Mouse (Mus musculus) T-cell, adult 2 months (primary cell): ENCODE data around the gene Map3k13.
"Not testable (repeated sequence)": the region's sequence is repeated elsewhere in the genome, so short reads cannot be mapped to it uniquely, and the experiment has no call there.

ENCODE experiments used
- DNase-seq: peaks from one replicate; pipeline ENCODE4 v3.0.0; 2022; ENCODE audit warnings: low spot score

Map3k13 gene

GRCm38 (mm10) chr16:21793875-21794696 is at the start of gene Map3k13:
Gene Map3k13 (plus strand): TSS chr16:21794346.
- peak; percentile 90 for DNase-seq

GRCm38 (mm10) chr16:21758447-21758846 is 35.7 kb upstream of the Map3k13 start:
- DNase-seq = no peak

- no peak for DNase-seq
Observed at GRCm38 (mm10) chr16:21768255-21768654, 25.9 kb upstream of the Map3k13 start.

GRCm38 (mm10) chr16:21769667-21770066 is 24.5 kb upstream of the Map3k13 start:
- DNase-seq = no peak

GRCm38 (mm10) chr16:21774725-21775124 is 19.4 kb upstream of the Map3k13 start:
- DNase-seq = no peak

- DNase-seq = no peak
Observed at GRCm38 (mm10) chr16:21778293-21778866, 15.8 kb upstream of the Map3k13 start.

- DNase-seq = no peak
Observed at GRCm38 (mm10) chr16:21779149-21779548, 15.0 kb upstream of the Map3k13 start.

GRCm38 (mm10) chr16:21781277-21781676 is 12.9 kb upstream of the Map3k13 start:
- DNase-seq = no peak

GRCm38 (mm10) chr16:21781895-21782294 is 12.3 kb upstream of the Map3k13 start:
- DNase-seq = no peak

GRCm38 (mm10) chr16:21782807-21783206 is 11.3 kb upstream of the Map3k13 start:
- no peak for DNase-seq

- no peak for DNase-seq
Observed at GRCm38 (mm10) chr16:21785000-21785399, 9.1 kb upstream of the Map3k13 start.

GRCm38 (mm10) chr16:21786317-21786716 is 7.8 kb upstream of the Map3k13 start:
- no peak for DNase-seq

- DNase-seq = peak; percentile 51
Observed at GRCm38 (mm10) chr16:21787516-21788353, 6.4 kb upstream of the Map3k13 start, which contains the start of gene Ehhadh. Gene Ehhadh (minus strand): TSS chr16:21787807.

- DNase-seq = no peak
Observed at GRCm38 (mm10) chr16:21788581-21788980, 5.6 kb upstream of the Map3k13 start.

GRCm38 (mm10) chr16:21789180-21789579 is 5.0 kb upstream of the Map3k13 start:
- DNase-seq = no peak

GRCm38 (mm10) chr16:21790469-21790868 is 3.7 kb upstream of the Map3k13 start:
- DNase-seq = no peak

- no peak for DNase-seq
Observed at GRCm38 (mm10) chr16:21791779-21792178, 2.4 kb upstream of the Map3k13 start.

- DNase-seq = not testable (repeated sequence)
Observed at GRCm38 (mm10) chr16:21793080-21793810, 901 bp upstream of the Map3k13 start.

GRCm38 (mm10) chr16:21794697-21795045 is 525 bp downstream of the Map3k13 start:
- no peak for DNase-seq

- DNase-seq = no peak
Observed at GRCm38 (mm10) chr16:21795071-21795470, 925 bp downstream of the Map3k13 start.

GRCm38 (mm10) chr16:21804258-21804657 is 10.1 kb downstream of the Map3k13 start:
- no peak for DNase-seq

GRCm38 (mm10) chr16:21806892-21807291 is 12.7 kb downstream of the Map3k13 start:
- no peak for DNase-seq
